Mouse (Mus musculus) embryonic facial prominence, embryonic 15.5 days (tissue): ENCODE data around the gene Ergic3. TPM values are rescaled to one million over a fixed set of nuclear protein-coding genes. Genes with fewer than 3 reads are reported as not detected.

Source experiments
- ATAC-seq: fragments of 200-750 bp; cut with Nextera tagmentation; 2 replicates; pipeline ENCODE4 v1.8.0; 2017; ENCODE audit warnings: low read depth, moderate TSS enrichment; ENCODE audit not compliant: insufficient number of reproducible peaks, low FRiP score, low TSS enrichment
- H3K27ac ChIP-seq: fragments of 300-500 bp; sonication (generic); replicated peaks from 2 replicates; pipeline ENCODE4 v1.5.1; 2015; ENCODE audit warnings: mild to moderate bottlenecking, inconsistent platforms
- H3K27me3 ChIP-seq: fragments of 300-500 bp; sonication (generic); 2 replicates; pipeline ENCODE4 v1.6.1; 2015; ENCODE audit warnings: inconsistent platforms
- H3K36me3 ChIP-seq: fragments of 300-500 bp; sonication (generic); 2 replicates; pipeline ENCODE4 v1.6.1; 2015; ENCODE audit warnings: mild to moderate bottlenecking, inconsistent platforms
- H3K4me1 ChIP-seq: fragments of 300-500 bp; sonication (generic); 2 replicates; pipeline ENCODE4 v1.6.1; 2015; ENCODE audit warnings: inconsistent platforms
- H3K4me2 ChIP-seq: fragments of 300-500 bp; sonication (generic); replicated peaks from 2 replicates; pipeline ENCODE4 v1.6.1; 2015; ENCODE audit warnings: mild to moderate bottlenecking, inconsistent platforms
- H3K4me3 ChIP-seq: fragments of 300-500 bp; sonication (generic); replicated peaks from 2 replicates; pipeline ENCODE4 v1.5.1; 2015; ENCODE audit warnings: mild to moderate bottlenecking, inconsistent platforms
- H3K9ac ChIP-seq: fragments of 300-500 bp; sonication (generic); 2 replicates; pipeline ENCODE4 v1.6.1; 2015; ENCODE audit warnings: inconsistent platforms
- H3K9me3 ChIP-seq: fragments of 300-500 bp; sonication (generic); replicated peaks from 2 replicates; pipeline ENCODE4 v1.6.1; 2016; ENCODE audit warnings: inconsistent platforms
- WGBS: fragments of 180-500 bp; shearing (Covaris S2); methylation state at CpG from one replicate; pipeline ENCODE4 v1.1.7; 2015; 5-methylcytosine and 5-hydroxymethylcytosine counted together
- polyA plus RNA-seq: library from polyadenylated mRNA; unstranded; fragments of >200 nt; fragmentation: Nextera tagmentation; extraction: Ambion mirVana; gene quantifications from 2 replicates; pipeline ENCODE4 v1.2.1, GENCODE M21; 2015

The Ergic3 gene
- 250 and 256 TPM in 2 replicates for polyA plus RNA-seq

- peak; percentile 99 for ATAC-seq
These were observed at the start of gene Ergic3, which contains the start of gene 6430550D23Rik for GRCm38 (mm10) chr2:156007888-156008532. Gene Ergic3 (plus strand): TSS chr2:156008045. Gene 6430550D23Rik (minus strand): TSS chr2:156007977.

GRCm38 (mm10) chr2:155959981-155960380 is 47.9 kb upstream of the Ergic3 start:
- Histone ChIP-seq H3K4me2 (no peak overlapping the region), H3K4me1 (peaks cover 9% of the 10 kb centered on the region; the same call in 1 of the 2 replicates), H3K4me3 (no peak overlapping the region), H3K9ac (no peak overlapping the region), H3K27me3 (no peaks in the 10 kb centered on the region), H3K36me3 (peaks cover 30% of the 10 kb centered on the region), H3K9me3 (no peaks in the 10 kb centered on the region), H3K27ac (no peak overlapping the region)
- WGBS: 83% methylated on average over 5 of the region's 5 CpGs
- no peak for ATAC-seq

More at GRCm38 (mm10) chr2:156007888-156008532, at the start of gene Ergic3, which contains the start of gene 6430550D23Rik:
- H3K36me3 ChIP-seq: peaks cover 31% of the 10 kb centered on the region
- peak within 1 kb of the TSS; percentile 82 for H3K9ac ChIP-seq
- peak within 1 kb of the TSS; percentile 78 for H3K27ac ChIP-seq
- H3K9me3 ChIP-seq: no peaks in the 10 kb centered on the region
- H3K27me3 ChIP-seq: no peaks in the 10 kb centered on the region
- WGBS: under 1% methylated on average over 45 of the region's 45 CpGs
- H3K4me2 ChIP-seq: peak within 1 kb of the TSS; percentile 78
- H3K4me1 ChIP-seq: peaks cover 11% of the 10 kb centered on the region
- peak within 1 kb of the TSS; percentile 93 for H3K4me3 ChIP-seq

GRCm38 (mm10) chr2:155961862-155962261 is 46.0 kb upstream of the Ergic3 start:
- no peaks in the 10 kb centered on the region for H3K27me3 ChIP-seq
- H3K4me1 ChIP-seq: peaks cover 9% of the 10 kb centered on the region; the same call in 1 of the 2 replicates
- H3K9me3 ChIP-seq: no peaks in the 10 kb centered on the region
- no peak overlapping the region for H3K4me2 ChIP-seq
- WGBS: 77% methylated on average over 10 of the region's 10 CpGs
- H3K9ac ChIP-seq: no peak overlapping the region
- no peak overlapping the region for H3K27ac ChIP-seq
- ATAC-seq: no peak
- peaks cover 47% of the 10 kb centered on the region for H3K36me3 ChIP-seq
- H3K4me3 ChIP-seq: no peak overlapping the region

GRCm38 (mm10) chr2:155962991-155963390 is 44.9 kb upstream of the Ergic3 start:
- H3K4me3 ChIP-seq: no peak overlapping the region
- no peak overlapping the region for H3K27ac ChIP-seq
- H3K36me3 ChIP-seq: peaks cover 58% of the 10 kb centered on the region
- no peaks in the 10 kb centered on the region for H3K9me3 ChIP-seq
- no peak overlapping the region for H3K9ac ChIP-seq
- WGBS: 25% methylated on average over 1 of the region's 1 CpGs
- H3K4me2 ChIP-seq: no peak overlapping the region
- ATAC-seq: no peak
- H3K27me3 ChIP-seq: no peaks in the 10 kb centered on the region
- 0 out of 2 replicates have a peak, but pooled peaks cover 2% of the 10 kb centered on the region for H3K4me1 ChIP-seq

DNA sequence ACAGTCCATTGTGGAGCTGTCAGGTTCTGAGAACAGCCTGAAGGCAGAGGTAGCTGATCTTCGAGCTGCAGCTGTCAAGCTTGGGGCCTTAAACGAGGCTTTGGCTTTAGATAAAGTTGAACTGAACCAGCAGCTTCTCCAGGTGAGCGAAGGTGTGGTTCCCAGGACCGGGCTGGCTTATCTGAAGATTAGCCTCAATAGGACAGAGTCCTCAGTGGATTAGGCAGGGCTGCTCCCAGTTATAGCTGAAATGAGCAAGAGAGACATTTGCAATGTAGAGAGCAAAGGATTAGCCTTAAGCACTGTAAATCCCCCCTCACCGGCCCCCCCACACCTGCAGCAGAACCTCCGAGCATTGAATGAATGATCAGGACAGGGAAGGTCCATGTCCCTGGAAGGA is 34.5 kb upstream of the Ergic3 start:
- Histone ChIP-seq H3K27me3 (no peaks in the 10 kb centered on the region), H3K4me1 (no peaks in the 10 kb centered on the region), H3K9me3 (no peaks in the 10 kb centered on the region), H3K4me3 (no peak overlapping the region), H3K27ac (no peak overlapping the region), H3K9ac (no peak overlapping the region), H3K4me2 (no peak overlapping the region), H3K36me3 (peaks cover 89% of the 10 kb centered on the region)
- ATAC-seq: no peak
- WGBS: 72% methylated on average over 6 of the region's 6 CpGs

- H3K4me1 ChIP-seq: no peaks in the 10 kb centered on the region
- WGBS: 81% methylated on average over 14 of the region's 14 CpGs
- no peak overlapping the region for H3K4me3 ChIP-seq
- H3K27ac ChIP-seq: no peak overlapping the region
- H3K9ac ChIP-seq: no peak overlapping the region
- no peak overlapping the region for H3K4me2 ChIP-seq
- no peaks in the 10 kb centered on the region for H3K9me3 ChIP-seq
- no peak for ATAC-seq
- H3K27me3 ChIP-seq: no peaks in the 10 kb centered on the region
- H3K36me3 ChIP-seq: peaks cover 88% of the 10 kb centered on the region
These were observed 33.6 kb upstream of the Ergic3 start for GRCm38 (mm10) chr2:155974087-155974731.

GRCm38 (mm10) chr2:155979328-155979991 is 28.4 kb upstream of the Ergic3 start:
- Histone ChIP-seq H3K4me2 (no peak overlapping the region), H3K4me1 (no peaks in the 10 kb centered on the region), H3K27me3 (no peaks in the 10 kb centered on the region), H3K9ac (no peak overlapping the region), H3K4me3 (no peak overlapping the region), H3K27ac (no peak overlapping the region), H3K9me3 (no peaks in the 10 kb centered on the region), H3K36me3 (peaks cover 95% of the 10 kb centered on the region)
- ATAC-seq: no peak; the same call in 1 of the 2 replicates
- WGBS: 83% methylated on average over 5 of the region's 5 CpGs

DNA sequence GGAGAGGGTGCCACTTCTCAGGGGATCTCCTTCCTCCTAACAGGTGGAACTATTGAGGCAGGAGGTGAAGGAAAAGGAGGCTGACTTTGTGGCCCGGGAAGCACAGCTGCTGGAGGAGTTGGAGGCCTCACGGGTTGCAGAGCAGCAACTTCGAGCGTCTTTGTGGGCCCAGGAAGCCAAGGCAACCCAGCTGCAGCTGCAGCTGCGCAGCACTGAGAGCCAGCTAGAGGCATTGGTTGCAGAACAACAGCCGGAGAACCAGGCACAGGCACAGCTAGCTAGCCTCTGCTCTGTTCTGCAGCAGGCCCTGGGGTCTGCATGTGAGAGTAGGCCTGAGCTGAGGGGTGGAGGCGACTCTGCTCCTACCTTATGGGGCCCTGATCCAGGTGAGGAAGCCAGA is 22.1 kb upstream of the Ergic3 start:
- H3K4me2 ChIP-seq: no peak overlapping the region
- no peak overlapping the region for H3K27ac ChIP-seq
- WGBS: 82% methylated on average over 7 of the region's 7 CpGs
- no peak overlapping the region for H3K4me3 ChIP-seq
- ATAC-seq: no peak
- H3K9me3 ChIP-seq: no peaks in the 10 kb centered on the region
- H3K9ac ChIP-seq: no peak overlapping the region
- no peaks in the 10 kb centered on the region for H3K27me3 ChIP-seq
- no peaks in the 10 kb centered on the region for H3K4me1 ChIP-seq
- peaks cover 100% of the 10 kb centered on the region for H3K36me3 ChIP-seq

DNA sequence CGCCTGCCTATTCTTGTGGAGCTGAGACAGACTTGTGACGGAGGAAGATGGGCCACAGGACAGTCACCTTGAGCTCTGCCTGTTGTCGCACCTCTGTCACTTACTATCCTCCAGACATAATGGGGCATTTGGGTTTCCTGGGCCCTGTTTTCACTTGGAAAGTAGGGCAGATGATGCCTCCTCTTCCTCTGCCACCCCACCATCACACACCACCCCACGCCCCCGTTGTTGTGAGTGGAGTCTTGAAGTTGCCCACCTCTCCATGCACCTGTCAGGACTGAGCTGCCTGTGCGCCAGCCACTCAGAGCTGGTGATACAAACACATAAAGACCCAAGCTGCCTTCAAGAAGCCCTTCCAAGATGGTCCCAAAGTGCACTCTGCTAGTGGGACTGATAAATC is 20.7 kb upstream of the Ergic3 start:
- Histone ChIP-seq H3K36me3 (peaks cover 100% of the 10 kb centered on the region), H3K9me3 (no peaks in the 10 kb centered on the region), H3K4me3 (no peak overlapping the region), H3K27me3 (no peaks in the 10 kb centered on the region), H3K4me2 (no peak overlapping the region), H3K4me1 (no peaks in the 10 kb centered on the region), H3K27ac (no peak overlapping the region), H3K9ac (no peak overlapping the region)
- WGBS: 95% methylated on average over 6 of the region's 6 CpGs
- ATAC-seq: no peak

DNA sequence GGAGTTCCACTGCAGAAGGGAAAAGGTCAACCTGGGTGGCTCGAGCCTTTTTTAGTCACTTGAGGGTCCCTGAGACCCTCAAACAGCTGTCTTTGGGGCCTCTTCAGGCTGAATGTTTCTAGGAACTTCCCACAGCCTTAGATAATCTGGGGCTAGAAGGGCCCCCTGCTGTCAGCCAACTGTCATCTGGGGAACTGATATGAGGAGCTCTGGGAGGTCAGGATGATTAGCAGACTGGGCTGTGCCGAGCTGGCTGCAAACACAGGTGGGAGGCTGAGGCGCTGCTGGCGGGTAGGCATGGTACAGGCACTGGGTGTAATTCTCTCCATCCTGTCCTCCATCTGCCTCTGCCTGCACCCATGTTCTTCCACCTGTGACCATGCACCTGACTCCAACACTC is 18.8 kb upstream of the Ergic3 start:
- no peak overlapping the region for H3K4me2 ChIP-seq
- H3K9me3 ChIP-seq: no peaks in the 10 kb centered on the region
- H3K27ac ChIP-seq: no peak overlapping the region
- ATAC-seq: no peak
- no peak overlapping the region for H3K9ac ChIP-seq
- no peak overlapping the region for H3K4me3 ChIP-seq
- H3K36me3 ChIP-seq: peaks cover 100% of the 10 kb centered on the region
- H3K4me1 ChIP-seq: no peaks in the 10 kb centered on the region
- 69% methylated on average over 4 of the region's 4 CpGs for WGBS
- no peaks in the 10 kb centered on the region for H3K27me3 ChIP-seq

GRCm38 (mm10) chr2:155991151-155991550 is 16.7 kb upstream of the Ergic3 start:
- no peaks in the 10 kb centered on the region for H3K4me1 ChIP-seq
- no peaks in the 10 kb centered on the region for H3K9me3 ChIP-seq
- no peak overlapping the region for H3K4me2 ChIP-seq
- no peak for ATAC-seq
- H3K27me3 ChIP-seq: no peaks in the 10 kb centered on the region
- no peak overlapping the region for H3K27ac ChIP-seq
- WGBS: 91% methylated on average over 10 of the region's 10 CpGs
- H3K4me3 ChIP-seq: no peak overlapping the region
- peaks cover 100% of the 10 kb centered on the region for H3K36me3 ChIP-seq
- no peak overlapping the region for H3K9ac ChIP-seq
